Mouse (Mus musculus): ENCODE measurements around the gene Fam53a.
A peak's percentile ranks its signal among the peaks of the same experiment; 100 is the strongest.

Gene Fam53a

DNA sequence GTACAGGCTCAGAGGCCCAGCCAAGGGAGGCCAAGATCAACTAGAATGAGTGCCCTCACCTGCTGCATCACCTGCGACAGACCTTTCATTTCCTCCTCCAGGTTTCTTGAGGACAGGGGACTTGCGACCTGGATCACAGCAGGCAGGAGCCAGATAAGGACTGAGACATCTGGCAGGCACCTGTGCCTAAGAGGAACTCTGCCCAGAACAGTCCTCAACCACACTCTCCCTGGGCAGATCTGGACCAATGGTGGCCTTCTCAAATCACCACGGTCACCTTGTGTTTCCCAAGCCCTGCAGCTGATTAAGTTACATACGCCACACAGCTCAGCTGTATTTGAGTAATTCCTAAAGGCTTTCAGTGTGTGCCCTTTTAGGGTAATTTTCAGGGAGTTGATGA, 1.2 kb upstream of the Fam53a start:
- DNase-seq (ENCODE audit: low spot score): no peak

DNA sequence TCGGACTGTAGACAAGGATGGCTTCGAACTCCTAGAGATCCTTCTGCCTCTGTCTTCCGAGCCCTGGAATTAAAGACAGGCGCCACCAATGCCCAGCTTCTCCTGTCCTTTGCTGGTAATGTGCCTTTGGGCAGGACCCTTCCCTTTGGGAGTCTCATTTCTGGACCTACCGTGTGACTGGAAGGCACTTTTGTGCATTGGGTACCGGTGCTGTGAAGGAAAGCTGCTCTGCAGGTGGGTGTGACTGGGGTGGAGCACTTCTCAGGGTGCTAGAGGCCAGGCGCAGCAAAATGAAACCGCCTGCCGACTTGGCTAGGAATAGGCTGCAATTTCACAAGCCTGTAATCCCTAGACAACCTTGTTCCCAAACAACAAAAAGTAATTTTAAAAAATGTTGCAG, 626 bp upstream of the Fam53a start:
- peak; percentile 70 for DNase-seq (ENCODE audit: low spot score)

DNA sequence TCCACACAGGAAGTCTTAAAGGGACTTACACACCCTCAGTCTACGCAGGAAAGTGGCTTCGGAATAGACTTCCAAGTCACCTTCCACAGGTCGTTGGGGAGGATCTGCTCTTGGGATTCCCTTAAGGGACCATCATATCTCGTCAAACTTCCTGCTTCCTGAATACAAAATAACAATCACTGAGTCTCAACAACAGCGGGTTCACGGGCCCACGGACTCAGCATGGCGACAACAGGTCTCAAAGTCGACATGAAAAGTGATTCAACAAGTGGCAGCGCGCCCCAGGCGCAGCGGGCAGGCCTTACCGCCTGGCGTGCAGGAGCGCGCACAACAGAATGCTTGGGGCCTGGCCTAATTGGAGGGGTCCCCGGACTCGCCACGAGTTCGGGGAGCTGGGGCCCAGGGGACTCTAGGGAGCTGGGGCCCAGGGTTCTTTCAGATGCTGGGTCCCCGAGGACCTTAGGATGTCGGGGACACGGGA, 575 bp downstream of the Fam53a start:
- peak; percentile 73 for DNase-seq (ENCODE audit: low spot score)

DNA sequence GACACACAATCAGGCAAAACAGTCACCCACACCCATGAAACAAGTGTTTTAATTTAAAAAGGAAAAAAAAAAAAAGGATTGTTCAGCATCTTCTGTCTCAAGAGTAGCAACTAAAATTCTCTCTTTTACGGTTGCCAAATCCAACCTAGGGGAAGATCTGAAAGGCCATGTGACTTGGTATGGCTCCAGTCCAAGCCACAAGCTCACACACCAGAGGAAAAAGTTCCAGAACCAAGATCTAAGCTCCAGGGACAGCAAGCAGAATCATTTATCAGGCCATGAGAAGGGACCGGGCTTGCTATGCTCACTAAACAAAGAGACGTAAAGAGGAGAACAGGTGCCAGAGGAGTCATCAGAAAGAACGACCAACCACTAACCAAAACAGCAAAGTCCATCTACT, 1.5 kb downstream of the Fam53a start:
- DNase-seq (ENCODE audit: low spot score): no peak

DNA sequence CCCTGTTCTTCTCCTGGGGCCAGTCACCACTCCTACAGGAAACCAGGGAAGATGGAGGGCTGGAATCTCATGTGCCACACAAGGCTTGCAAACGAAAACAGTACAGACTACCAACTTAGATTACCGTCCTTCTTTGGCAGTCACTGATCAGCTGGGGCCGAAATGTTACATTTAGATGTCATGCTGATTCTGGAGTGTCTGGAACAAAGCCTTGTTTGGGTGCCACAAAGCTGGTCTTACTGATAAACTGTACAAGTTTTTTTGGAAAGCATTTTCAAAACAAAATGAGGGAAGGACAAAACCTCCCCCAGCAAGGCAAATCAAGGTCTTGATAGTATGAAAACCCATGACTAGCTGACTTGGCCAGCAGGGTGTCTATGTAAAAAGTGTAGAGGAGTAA, 5.7 kb downstream of the Fam53a start:
- no peak for DNase-seq (ENCODE audit: low spot score)

DNA sequence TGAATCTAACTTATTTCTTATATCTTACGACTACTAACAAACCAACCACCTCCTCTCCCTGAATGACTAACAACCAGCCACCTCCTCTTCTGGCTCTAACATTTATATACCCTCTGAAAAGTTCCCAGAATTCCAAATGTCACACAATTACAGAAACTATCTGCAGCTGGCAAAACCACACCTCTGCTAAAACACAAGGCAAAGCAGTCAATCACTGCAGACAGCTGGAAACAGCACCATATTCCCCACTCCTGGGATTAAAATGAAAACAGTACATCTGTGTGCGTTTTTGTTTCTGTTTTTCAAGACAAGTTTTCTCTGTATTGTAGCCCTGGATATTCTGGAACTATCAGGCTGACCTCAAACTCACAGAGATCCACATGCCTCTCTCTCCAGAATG, 6.8 kb downstream of the Fam53a start:
- no peak for DNase-seq (ENCODE audit: low spot score)

DNA sequence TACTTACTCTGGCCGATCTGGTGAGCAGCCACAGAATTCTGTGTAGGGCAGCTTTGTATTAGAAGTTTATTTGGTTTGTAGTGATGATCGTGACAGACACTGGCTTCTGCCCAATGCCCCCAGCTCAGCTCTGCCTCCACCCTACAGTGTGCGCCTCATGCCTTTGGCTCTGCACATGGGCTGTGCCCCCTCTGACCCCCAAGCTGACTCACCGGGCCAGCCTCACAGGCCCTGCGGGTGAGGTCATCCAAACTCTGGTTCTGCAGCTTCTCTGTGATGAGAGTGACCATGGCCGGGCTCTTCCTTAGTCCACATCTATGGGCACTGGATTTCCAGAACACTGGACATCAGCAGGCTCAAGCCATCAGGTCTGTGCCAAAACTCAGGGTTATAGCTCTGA, 15.0 kb downstream of the Fam53a start:
- peak; percentile 29 for DNase-seq (ENCODE audit: low spot score)

DNA sequence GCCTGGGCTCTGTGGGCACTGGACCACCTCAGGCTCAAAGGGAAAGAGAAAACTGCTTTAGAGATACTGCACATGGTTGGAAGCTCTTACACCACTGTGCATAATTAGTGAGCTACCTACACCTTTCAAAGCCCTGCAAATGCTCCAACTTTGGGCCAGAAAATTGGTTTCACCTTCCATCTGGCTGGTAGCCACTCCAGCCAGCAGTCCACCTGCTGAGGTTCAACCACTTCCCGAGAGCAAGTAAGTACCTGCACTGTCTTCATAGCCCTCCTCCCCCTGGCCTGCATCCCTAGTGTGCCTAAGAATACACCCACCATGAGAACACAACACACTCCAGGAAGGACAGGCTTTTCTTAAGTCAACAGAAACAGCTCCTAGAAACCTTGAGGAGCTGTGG, 17.6 kb downstream of the Fam53a start:
- DNase-seq (ENCODE audit: low spot score): no peak

DNA sequence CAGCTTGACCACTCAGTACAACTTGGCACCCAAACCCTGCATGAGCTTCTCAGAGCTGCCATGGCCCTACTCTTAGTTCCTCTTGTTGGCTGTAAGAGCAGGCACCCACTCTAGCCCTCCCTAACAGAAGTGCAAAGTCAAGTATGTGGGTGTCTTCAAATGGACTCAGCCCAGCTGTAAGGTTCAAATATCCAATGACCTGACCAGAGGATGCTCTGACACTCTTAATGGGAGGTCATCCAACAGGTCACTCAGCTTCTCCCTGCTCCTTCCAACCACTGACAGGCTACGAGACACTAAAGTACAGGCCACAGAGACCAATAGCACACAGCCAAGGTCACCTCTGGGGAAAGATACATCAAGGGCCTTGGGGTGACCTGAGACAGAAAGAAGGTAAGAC, 20.2 kb downstream of the Fam53a start:
- no peak for DNase-seq (ENCODE audit: low spot score)

DNA sequence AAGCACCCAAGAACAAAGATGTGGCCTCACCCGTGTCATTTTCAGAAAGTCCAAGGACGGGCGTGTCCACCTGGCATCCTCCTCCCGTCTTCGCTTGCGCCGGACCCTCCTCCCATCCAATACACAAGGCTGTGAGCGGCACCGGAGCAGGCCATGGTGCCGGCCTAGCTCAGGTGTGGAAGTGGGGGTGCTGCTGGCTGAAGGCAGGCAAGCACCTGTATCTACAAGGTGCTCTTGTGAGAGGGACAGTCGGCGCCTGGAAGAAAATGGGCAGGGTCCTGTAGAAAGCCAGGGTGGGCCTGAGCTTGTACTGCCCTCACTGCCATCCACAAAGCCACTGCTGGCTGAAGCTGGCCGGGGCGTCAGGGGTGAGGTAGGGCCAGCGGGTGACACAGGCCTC, 22.0 kb downstream of the Fam53a start:
- no peak for DNase-seq (ENCODE audit: low spot score)

DNA sequence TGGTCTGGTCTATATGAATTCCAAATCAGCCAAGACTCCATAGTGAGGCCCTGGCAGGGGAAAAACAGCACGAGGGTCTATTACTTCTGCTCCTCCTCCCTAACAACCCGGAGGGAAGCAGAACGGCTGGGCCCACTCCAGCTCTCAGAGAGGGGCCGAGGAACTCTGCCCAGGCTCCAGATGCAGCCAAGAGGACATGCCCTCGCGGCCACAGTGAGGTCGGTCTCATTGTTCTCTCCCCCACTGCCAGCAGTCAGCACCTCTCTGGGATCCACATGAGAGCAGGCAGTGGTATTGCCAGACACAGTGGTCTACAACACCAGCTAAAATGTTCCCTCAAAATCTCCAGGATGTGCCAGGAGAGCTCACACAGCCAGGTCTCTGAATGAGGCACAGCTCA, 22.8 kb downstream of the Fam53a start:
- DNase-seq (ENCODE audit: low spot score): no peak

DNA sequence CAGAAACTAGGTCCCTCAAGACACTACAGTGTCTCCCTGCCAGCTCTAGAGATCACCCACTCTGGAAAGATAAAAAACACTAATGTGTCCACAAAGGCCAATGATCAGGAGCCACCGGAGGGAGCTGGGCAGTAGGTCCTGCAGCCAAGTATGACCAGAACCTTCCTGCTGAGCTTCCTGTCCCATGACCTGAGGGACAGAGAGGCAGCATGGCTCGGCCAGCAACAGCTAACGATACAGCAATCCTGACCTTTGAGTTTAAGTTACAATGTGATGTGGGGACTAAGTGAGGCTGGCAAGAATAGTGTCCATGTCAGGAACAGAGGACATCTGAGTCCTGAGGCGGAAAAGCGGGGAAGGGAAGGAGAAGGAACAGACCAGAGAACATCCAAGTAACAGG, 24.1 kb downstream of the Fam53a start:
- no peak for DNase-seq (ENCODE audit: low spot score)

DNA sequence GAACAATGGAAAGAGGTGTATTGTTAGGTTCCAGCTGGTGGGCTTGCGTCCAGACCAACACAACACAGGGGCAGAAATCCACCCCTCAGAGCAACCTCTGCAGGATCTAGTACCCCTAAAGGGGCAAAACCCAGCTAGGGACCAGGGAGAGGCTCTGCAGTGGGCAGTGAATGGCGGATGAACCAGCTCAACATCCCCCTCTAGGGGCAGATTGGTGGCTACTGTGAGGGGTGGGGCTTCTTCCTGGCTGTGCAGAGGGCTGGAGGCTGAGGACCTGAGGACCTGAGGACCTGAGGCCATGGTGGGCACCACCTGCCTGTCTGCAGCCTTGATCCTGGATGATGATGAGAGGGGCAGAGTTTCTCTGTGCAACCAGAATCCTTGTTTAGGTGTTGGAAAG, 35.8 kb downstream of the Fam53a start:
- no peak for DNase-seq (ENCODE audit: low spot score)

DNA sequence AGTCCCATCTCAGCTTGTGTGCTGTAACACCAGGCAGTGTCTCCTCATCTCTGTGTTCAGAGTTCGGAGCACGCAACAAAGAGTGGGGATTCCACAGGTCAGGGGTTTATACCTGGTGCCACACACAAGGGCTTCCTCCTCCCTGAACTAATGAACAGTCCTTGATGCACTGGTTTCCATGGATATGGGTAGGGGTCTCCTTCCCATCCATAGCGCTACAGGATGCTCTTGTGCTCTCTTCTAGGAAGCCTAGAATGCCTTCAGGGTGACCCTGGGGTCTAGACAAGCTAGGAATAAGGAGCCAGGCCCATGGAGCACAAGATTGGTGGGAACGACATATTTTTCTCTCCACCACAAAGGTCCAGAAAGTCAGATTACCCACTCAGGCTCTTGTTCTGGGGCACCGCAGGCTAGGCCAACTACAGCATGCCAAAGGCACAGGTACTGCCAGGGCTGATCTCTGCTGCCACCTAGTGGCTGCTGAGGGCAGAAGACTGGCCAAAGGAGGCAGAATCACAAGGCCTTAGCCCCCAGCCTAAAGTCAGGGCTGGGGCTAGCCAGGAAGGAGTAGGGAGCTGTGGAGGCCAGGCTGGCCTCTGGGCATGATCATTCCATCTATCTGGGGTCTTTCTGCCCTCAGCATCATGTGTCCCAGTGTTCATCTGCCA, 40.1 kb downstream of the Fam53a start:
- DNase-seq (ENCODE audit: low spot score): peak; percentile 78

DNA sequence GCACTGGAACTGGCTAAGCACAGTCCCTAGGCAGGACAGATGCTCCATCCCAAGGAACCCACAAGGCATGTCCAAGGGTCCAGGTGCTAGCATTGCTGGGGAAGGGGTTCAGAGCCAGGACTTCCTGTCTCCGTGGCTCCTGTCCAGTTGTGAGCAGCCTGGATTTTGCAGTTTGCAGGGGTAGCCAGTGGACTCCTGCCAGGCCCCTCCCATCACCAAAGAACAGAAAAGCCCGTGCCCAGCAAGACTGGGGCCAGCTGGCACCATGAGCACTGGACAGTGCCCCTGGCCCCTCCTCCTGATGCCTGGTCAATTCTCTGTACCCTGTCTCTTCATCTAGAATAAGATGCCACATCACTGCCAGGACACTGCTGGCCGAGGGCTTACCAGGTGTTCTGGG, 41.4 kb downstream of the Fam53a start:
- no peak for DNase-seq (ENCODE audit: low spot score)

DNA sequence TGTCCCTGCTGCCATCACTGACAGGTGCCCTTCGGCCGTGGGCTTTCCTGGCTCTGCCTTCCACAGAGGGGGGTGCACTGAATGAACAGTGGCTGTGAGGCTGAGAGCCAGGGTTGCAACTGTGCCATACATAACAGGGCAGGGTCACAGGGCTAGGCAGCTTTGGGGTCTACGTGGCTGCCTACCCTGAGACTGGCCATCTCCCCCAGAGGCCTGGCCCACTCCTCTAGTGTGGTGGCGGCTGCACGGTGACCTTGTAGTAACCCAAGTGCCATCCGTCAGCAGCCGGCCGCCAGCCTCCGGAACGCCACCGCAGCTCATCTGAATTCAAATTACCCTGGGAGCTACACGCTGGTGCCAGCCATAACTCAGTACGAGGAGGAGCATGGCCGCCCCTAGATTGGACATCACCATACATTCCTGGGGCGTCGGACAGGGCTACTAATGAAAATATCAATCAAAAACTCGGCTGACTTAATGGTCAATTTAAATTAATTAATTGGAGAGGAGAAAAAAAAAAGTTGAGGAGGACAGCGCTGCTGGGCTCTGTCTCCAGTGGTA, 41.9 kb downstream of the Fam53a start:
- DNase-seq (ENCODE audit: low spot score): no peak

DNA sequence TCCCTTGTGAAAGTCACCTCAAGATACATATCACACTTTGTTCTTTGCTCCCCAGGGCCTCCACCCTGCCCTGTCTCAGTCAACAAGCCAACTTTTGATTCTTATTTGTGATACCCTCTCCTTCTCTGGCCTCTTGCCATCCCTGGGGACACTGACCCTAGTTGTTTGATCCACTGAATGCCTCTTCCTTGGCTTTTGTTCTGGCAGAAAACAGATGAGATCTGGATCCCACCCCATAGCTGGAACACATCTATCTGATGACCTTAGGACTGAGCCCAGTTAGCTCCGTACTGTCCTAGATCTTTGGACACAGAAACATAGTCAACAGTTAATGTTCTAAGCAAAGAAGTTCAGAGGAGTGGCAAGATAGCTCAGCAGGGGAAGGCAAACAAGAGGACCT, 49.1 kb downstream of the Fam53a start:
- DNase-seq (ENCODE audit: low spot score): no peak

DNA sequence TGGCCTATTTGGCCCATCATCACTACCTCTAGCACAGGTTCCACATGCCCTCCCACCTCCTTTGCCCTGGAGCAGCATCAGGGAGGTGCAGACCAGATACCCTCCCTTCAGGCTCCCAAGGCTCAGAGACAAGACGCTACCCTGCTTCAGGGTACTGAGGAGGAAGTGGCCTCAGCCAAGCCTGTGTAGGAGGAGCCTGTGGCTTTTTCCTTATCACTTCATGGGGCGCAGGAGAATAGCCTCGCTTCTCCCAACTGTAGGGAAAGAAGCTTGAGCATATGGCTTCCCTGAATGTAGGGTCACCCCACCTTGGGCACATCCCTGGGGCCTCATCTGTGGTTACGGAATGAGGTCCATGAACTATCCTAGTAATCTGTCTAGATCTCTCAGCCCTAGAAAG, 55.2 kb downstream of the Fam53a start:
- no peak for DNase-seq (ENCODE audit: low spot score)

DNA sequence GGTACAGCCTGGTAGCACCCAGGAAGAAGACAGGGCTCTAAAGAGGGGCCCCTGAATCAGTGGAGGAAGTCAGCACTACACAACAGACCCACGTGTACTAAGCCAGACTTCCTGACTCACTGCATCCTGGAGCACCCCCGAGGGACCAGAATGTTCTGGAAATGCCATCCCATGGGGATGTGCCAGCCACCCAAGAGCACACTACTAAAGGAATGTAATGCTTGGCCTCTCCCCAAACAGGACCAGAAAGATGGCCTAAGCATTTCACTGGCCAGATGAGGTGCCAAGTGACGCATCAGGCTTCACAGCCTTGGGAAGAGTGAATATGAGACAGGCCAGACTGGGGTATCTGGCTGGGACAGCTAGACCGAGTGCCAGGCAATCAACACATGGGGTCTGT, 63.5 kb downstream of the Fam53a start:
- no peak for DNase-seq (ENCODE audit: low spot score)

DNA sequence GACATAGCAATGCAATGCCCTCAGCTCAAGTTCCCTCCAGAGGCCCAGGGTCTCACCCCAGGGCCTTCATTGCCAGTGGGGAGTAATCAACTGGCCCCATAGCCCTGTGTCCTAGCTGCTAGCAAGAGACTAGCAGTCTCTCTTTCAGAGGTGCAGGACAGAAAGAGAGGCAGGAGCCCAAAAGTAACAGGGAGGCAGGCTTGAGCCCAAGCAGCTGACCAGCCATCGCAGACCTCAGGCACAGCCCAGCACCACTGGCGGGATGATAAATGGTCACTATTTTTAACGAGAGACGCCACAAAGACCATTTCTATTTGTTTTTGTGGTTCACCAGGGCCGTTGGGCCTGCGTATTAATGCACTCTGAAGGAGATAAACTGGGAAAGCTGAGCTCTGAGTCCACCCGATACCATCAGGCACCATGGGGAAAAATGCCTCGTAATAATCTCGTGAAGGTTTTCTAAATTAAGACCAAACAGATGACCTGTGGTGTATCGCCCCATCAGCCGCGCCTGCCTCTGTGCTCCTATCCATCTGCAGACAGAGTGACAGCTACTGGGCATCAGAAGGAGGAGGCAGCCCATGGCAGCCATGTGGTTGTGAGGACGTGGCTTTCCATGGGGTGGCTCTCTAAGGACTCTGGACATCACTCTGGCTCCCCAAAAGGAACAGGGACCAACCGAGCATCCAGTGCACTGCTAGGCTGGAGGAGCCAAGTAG, 73.0 kb downstream of the Fam53a start:
- no peak for DNase-seq (ENCODE audit: low spot score)
